16 mouse cellular contexts compared by ENCODE assay signal in genomic region chr12:29712795-29713721, GRCm38 (mm10).
DNase-seq lines count a peak whose midpoint lies in the region; ATAC-seq and TF ChIP-seq lines count a peak whose summit lies in the region.
"Had no signal": no experiment of that assay in that cellular context is flagged by ENCODE, and none has a peak within 500 bp of the region (broad histone marks: within the 10 kb centered on the region; RNA-seq: fewer than 3 reads in every experiment).

No protein-coding gene starts in this region.

- H3K27ac ChIP-seq in heart, embryonic 10.5 days = no peak overlapping the region
- 0 out of 2 replicates have a peak overlapping the region, but pooled peaks have one; percentile 34 for H3K27ac ChIP-seq in midbrain, embryonic 15.5 days
- no peak overlapping the region for H3K27ac ChIP-seq in midbrain, embryonic 14.5 days (replicated peaks; ENCODE audit: low read depth, low read length)
- H3K27ac ChIP-seq in hindbrain, postnatal 0 days = no peak overlapping the region
- H3K27ac ChIP-seq: embryonic facial prominence, embryonic 12.5 days; forebrain, embryonic 13.5 days; hindbrain, embryonic 10.5 days; intestine, embryonic 15.5 days; limb, embryonic 13.5 days; midbrain, embryonic 10.5 days had no signal

- whole genome bisulfite sequencing in heart, embryonic 10.5 days = 82% methylated on average over 10 of the region's 15 CpGs
- 84% methylated on average over 15 of the region's 15 CpGs for WGBS in midbrain, embryonic 15.5 days
- WGBS in midbrain, embryonic 14.5 days = 86% methylated on average over 15 of the region's 15 CpGs
- 84% methylated on average over 15 of the region's 15 CpGs for WGBS in hindbrain, postnatal 0 days

- no peak overlapping the region for H3K4me3 ChIP-seq in heart, embryonic 10.5 days
- no peak overlapping the region for H3K4me3 ChIP-seq in midbrain, embryonic 15.5 days
- no peak overlapping the region for H3K4me3 ChIP-seq in midbrain, embryonic 14.5 days (replicated peaks; ENCODE audit: low read depth, low read length)
- H3K4me3 ChIP-seq in hindbrain, postnatal 0 days (ENCODE audit: low read length) = no peak overlapping the region
- H3K4me3 ChIP-seq: embryonic facial prominence, embryonic 12.5 days; forebrain, embryonic 13.5 days; hindbrain, embryonic 10.5 days; intestine, embryonic 15.5 days; limb, embryonic 13.5 days; midbrain, embryonic 10.5 days had no signal

- no peaks in the 10 kb centered on the region for H3K27me3 ChIP-seq in heart, embryonic 10.5 days (ENCODE audit: insufficient read depth, poor library complexity, severe bottlenecking)
- H3K27me3 ChIP-seq in midbrain, embryonic 15.5 days (replicated peaks) = no peaks in the 10 kb centered on the region
- no peaks in the 10 kb centered on the region for H3K27me3 ChIP-seq in midbrain, embryonic 14.5 days (ENCODE audit: control insufficient read depth, insufficient read depth, low read length)
- H3K27me3 ChIP-seq in hindbrain, postnatal 0 days (ENCODE audit: insufficient read depth, low read length) = no peaks in the 10 kb centered on the region
- H3K27me3 ChIP-seq: embryonic facial prominence, embryonic 12.5 days; forebrain, embryonic 13.5 days; intestine, embryonic 15.5 days; limb, embryonic 13.5 days had no signal

- no peak overlapping the region for H3K4me2 ChIP-seq in midbrain, embryonic 15.5 days
- no peak overlapping the region for H3K4me2 ChIP-seq in midbrain, embryonic 14.5 days (ENCODE audit: low read length)
- H3K4me2 ChIP-seq in hindbrain, postnatal 0 days (ENCODE audit: low read depth, low read length) = no peak overlapping the region
- H3K4me2 ChIP-seq: embryonic facial prominence, embryonic 12.5 days; forebrain, embryonic 13.5 days; intestine, embryonic 15.5 days; limb, embryonic 13.5 days had no signal

- H3K9ac ChIP-seq in midbrain, embryonic 15.5 days = no peak overlapping the region
- no peak overlapping the region for H3K9ac ChIP-seq in midbrain, embryonic 14.5 days (replicated peaks; ENCODE audit: low read length)
- no peak overlapping the region for H3K9ac ChIP-seq in hindbrain, postnatal 0 days (replicated peaks; ENCODE audit: low read length)
- H3K9ac ChIP-seq: embryonic facial prominence, embryonic 12.5 days; forebrain, embryonic 13.5 days; intestine, embryonic 15.5 days; limb, embryonic 13.5 days had no signal

- no peak for ATAC-seq in midbrain, embryonic 15.5 days (replicated peaks)
- no peak for ATAC-seq in midbrain, embryonic 14.5 days (ENCODE audit: low FRiP score, low TSS enrichment)
- peak; percentile 90 for ATAC-seq in granulocyte monocyte progenitor cell, adult 5-6 weeks (replicated peaks; ENCODE audit: poor library complexity, severe bottlenecking)
- no peak for ATAC-seq in hindbrain, postnatal 0 days
- ATAC-seq: forebrain, embryonic 13.5 days; intestine, embryonic 15.5 days had no signal

- no peaks in the 10 kb centered on the region for H3K36me3 ChIP-seq in heart, embryonic 10.5 days
- H3K36me3 ChIP-seq in midbrain, embryonic 15.5 days (replicated peaks) = no peaks in the 10 kb centered on the region
- no peaks in the 10 kb centered on the region for H3K36me3 ChIP-seq in midbrain, embryonic 14.5 days (ENCODE audit: control insufficient read depth, insufficient read depth, low read length)
- no peaks in the 10 kb centered on the region for H3K36me3 ChIP-seq in hindbrain, postnatal 0 days (ENCODE audit: insufficient read depth, low read length)
- H3K36me3 ChIP-seq: embryonic facial prominence, embryonic 12.5 days; hindbrain, embryonic 10.5 days; intestine, embryonic 15.5 days; limb, embryonic 13.5 days; midbrain, embryonic 10.5 days had no signal

- TF ChIP-seq CTCF in hindbrain, postnatal 0 days (IDR thresholded peaks at IDR 0.05; ENCODE audit: low read depth) = no peak

- peaks cover 3% of the 10 kb centered on the region; the same call in 1 of the 2 replicates for H3K4me1 ChIP-seq in heart, embryonic 10.5 days
- 0 out of 2 replicates have a peak, but pooled peaks cover 2% of the 10 kb centered on the region for H3K4me1 ChIP-seq in midbrain, embryonic 15.5 days
- 0 out of 2 replicates have a peak, but pooled peaks cover 3% of the 10 kb centered on the region for H3K4me1 ChIP-seq in midbrain, embryonic 14.5 days (ENCODE audit: control insufficient read depth, insufficient read depth, low read length)
- no peaks in the 10 kb centered on the region for H3K4me1 ChIP-seq in hindbrain, postnatal 0 days (ENCODE audit: insufficient read depth, low read length)
- H3K4me1 ChIP-seq: forebrain, embryonic 13.5 days; hindbrain, embryonic 10.5 days; intestine, embryonic 15.5 days; midbrain, embryonic 10.5 days had no signal

- peak; percentile 19 for DNase-seq in heart, embryonic 10.5 days (ENCODE audit: low spot score)
- DNase-seq in heart, postnatal 4 days = no peak
- DNase-seq in midbrain, embryonic 14.5 days = no peak
- DNase-seq in hindbrain, postnatal 0 days (ENCODE audit: low spot score) = no peak
- no peak for DNase-seq in natural killer cell, adult 2 months (ENCODE audit: low spot score in 2 of 2)
- DNase-seq: cerebellum, postnatal 10 days; gastrocnemius, postnatal 25 days; kidney, postnatal 14 days had no signal

- no peaks in the 10 kb centered on the region for H3K9me3 ChIP-seq in heart, embryonic 10.5 days
- H3K9me3 ChIP-seq in midbrain, embryonic 15.5 days = no peaks in the 10 kb centered on the region
- H3K9me3 ChIP-seq in midbrain, embryonic 14.5 days (ENCODE audit: control insufficient read depth, low read length) = no peaks in the 10 kb centered on the region
- H3K9me3 ChIP-seq in hindbrain, postnatal 0 days (ENCODE audit: low read length) = no peaks in the 10 kb centered on the region
- H3K9me3 ChIP-seq: embryonic facial prominence, embryonic 12.5 days; forebrain, embryonic 13.5 days; hindbrain, embryonic 10.5 days; intestine, embryonic 15.5 days; limb, embryonic 13.5 days; midbrain, embryonic 10.5 days had no signal
